Mouse (Mus musculus): ENCODE data around the gene Cdk5rap3.

The Cdk5rap3 gene

GRCm38 (mm10) chr11:96937549-96938425 lies 21.5 kb upstream of the Cdk5rap3 start:
- Histone ChIP-seq H3K4me3 (replicated peaks; ENCODE audit: low read length) (no peak overlapping the region), H3K27me3 (ENCODE audit: insufficient read depth, low read length) (no peaks in the 10 kb centered on the region), H3K36me3 (ENCODE audit: insufficient read depth, low read length) (peaks cover 43% of the 10 kb centered on the region), H3K4me1 (replicated peaks; ENCODE audit: low read depth, low read length) (peaks cover 48% of the 10 kb centered on the region), H3K9me3 (ENCODE audit: low read length) (no peaks in the 10 kb centered on the region)
- TF ChIP-seq NANOG (IDR thresholded peaks at IDR 0.05; ENCODE audit: borderline replicate concordance, low read length): no peak
- TF ChIP-seq CTCF (conservative IDR thresholded peaks at IDR 0.05; ENCODE audit: low read length): peak; percentile 33; the same call in 1 of the 2 replicates

DNA sequence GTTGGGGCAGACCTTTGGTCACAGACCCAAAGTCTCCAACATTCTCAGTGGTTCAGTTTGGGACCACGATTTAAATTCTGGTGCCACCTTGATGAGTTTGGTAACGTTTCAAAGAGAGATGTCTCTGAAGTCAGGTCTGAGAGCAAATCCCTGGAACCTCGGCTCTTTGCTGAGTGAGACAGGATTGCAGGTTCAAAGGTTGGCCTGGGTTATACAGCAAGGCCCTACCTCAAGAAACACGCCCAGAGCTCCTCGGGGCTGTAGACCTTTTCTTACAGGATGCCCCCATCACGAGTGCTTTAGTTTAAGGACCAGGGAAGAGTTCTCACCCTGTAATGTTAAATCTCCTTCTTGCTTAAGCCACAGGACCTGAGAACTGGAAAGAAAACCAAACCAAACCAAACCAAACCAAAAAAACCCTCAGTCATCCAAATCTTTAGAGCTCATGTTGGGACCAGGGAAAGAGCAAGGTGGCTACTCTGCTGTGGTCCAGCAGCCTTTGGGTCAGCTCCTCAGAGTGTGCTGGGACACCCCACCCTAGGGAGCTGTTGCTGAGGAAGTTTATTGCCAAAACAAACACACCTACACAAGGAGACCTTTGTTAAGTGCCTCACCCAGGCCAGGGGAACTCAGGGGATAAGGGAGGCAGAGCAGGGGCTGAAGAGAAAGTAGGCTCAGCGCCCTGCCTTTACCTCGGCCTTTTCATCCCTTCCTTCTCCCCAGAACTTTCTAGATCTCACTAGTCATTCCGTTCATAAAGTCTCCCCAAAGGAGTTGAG lies 19.8 kb upstream of the Cdk5rap3 start:
- Histone ChIP-seq H3K4me3 (replicated peaks; ENCODE audit: low read length) (peak overlapping the region; percentile 78; the same call in 1 of the 2 replicates), H3K9me3 (ENCODE audit: low read length) (no peaks in the 10 kb centered on the region), H3K27me3 (ENCODE audit: insufficient read depth, low read length) (0 out of 2 replicates have a peak, but pooled peaks cover 4% of the 10 kb centered on the region), H3K4me1 (replicated peaks; ENCODE audit: low read depth, low read length) (peaks cover 57% of the 10 kb centered on the region), H3K36me3 (ENCODE audit: insufficient read depth, low read length) (peaks cover 31% of the 10 kb centered on the region)
- TF ChIP-seq CTCF (conservative IDR thresholded peaks at IDR 0.05; ENCODE audit: low read length) (no peak), NANOG (IDR thresholded peaks at IDR 0.05; ENCODE audit: borderline replicate concordance, low read length) (no peak), POU5F1 (IDR thresholded peaks at IDR 0.05; ENCODE audit: borderline replicate concordance, low read length) (no peak)

DNA sequence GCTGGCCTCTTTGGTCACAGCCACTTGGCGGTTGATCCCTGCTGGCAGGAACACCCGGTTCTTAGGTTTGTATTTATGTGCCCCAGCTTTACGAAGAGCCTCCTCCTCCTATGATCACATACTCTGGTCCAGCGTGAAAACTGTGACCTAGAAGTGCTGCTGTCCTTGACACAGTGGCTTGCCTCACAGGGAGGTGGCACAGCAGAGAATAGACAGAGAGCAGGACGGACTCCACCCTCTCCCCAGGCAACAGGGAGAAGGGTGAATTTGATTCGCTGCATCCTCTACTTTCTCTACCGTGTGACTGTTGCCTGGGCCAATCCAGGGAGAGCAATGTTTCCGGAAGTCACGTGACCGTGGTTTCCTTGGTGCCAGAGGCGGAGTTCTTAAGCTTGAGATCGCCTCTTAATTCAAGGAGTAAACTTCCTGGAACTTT lies 18.6 kb upstream of the Cdk5rap3 start:
- H3K36me3 ChIP-seq (ENCODE audit: insufficient read depth, low read length): peaks cover 19% of the 10 kb centered on the region
- peaks cover 56% of the 10 kb centered on the region for H3K4me1 ChIP-seq (replicated peaks; ENCODE audit: low read depth, low read length)
- peak overlapping the region; percentile 78 for H3K4me3 ChIP-seq (replicated peaks; ENCODE audit: low read length)
- H3K9me3 ChIP-seq (ENCODE audit: low read length): no peaks in the 10 kb centered on the region
- no peak for TF ChIP-seq POU5F1 (IDR thresholded peaks at IDR 0.05; ENCODE audit: borderline replicate concordance, low read length)
- TF ChIP-seq NANOG (IDR thresholded peaks at IDR 0.05; ENCODE audit: borderline replicate concordance, low read length): no peak
- TF ChIP-seq CTCF (conservative IDR thresholded peaks at IDR 0.05; ENCODE audit: low read length): no peak
- 0 out of 2 replicates have a peak, but pooled peaks cover 4% of the 10 kb centered on the region for H3K27me3 ChIP-seq (ENCODE audit: insufficient read depth, low read length)

DNA sequence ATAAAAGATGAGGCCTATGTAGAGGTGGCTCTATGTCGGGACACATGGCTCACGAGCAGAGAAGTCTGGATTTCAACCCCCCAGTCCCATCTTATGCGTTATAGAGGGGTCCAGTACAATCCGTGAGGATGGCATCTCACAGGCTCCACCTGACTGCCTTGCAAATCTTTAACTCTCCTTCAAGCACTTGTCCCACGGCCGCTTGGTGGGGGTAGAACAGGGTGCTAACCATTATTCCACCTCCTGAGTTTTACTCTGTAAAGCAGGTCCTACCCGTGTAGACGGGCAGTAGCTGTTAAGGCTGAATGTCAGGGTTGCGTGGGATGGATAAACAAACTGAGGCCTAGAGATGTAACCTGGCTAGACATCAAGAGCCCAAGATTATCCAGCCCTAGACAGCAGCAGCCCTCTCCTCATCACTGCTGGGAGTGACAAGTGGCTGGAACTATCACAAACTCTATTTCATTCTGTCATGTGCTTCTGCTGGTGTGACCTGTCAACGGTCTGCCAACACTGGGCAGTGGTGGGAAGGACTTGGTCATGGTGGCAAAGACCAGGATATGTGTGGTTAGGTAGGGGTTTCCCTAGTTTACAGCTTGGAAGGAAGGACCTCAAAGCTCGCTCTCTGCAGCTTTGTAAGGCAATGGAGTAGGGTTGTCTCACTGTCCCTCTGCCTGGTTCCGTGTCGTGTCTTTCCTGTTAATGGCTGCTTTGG lies 17.4 kb upstream of the Cdk5rap3 start:
- TF ChIP-seq NANOG (IDR thresholded peaks at IDR 0.05; ENCODE audit: borderline replicate concordance, low read length) (no peak), CTCF (conservative IDR thresholded peaks at IDR 0.05; ENCODE audit: low read length) (no peak), POU5F1 (IDR thresholded peaks at IDR 0.05; ENCODE audit: borderline replicate concordance, low read length) (no peak)

GRCm38 (mm10) chr11:96931327-96932062 lies 15.2 kb upstream of the Cdk5rap3 start:
- peak overlapping the region; percentile 26; the same call in 1 of the 2 replicates for H3K4me3 ChIP-seq (replicated peaks; ENCODE audit: low read length)
- H3K36me3 ChIP-seq (ENCODE audit: insufficient read depth, low read length): no peaks in the 10 kb centered on the region
- peaks cover 15% of the 10 kb centered on the region for H3K27me3 ChIP-seq (ENCODE audit: insufficient read depth, low read length)
- peaks cover 77% of the 10 kb centered on the region for H3K4me1 ChIP-seq (replicated peaks; ENCODE audit: low read depth, low read length)
- H3K9me3 ChIP-seq (ENCODE audit: low read length): no peaks in the 10 kb centered on the region
- no peak for TF ChIP-seq POU5F1 (IDR thresholded peaks at IDR 0.05; ENCODE audit: borderline replicate concordance, low read length)
- no peak for TF ChIP-seq CTCF (conservative IDR thresholded peaks at IDR 0.05; ENCODE audit: low read length)
- TF ChIP-seq NANOG (IDR thresholded peaks at IDR 0.05; ENCODE audit: borderline replicate concordance, low read length): no peak

More for the DNA sequence above, 17.4 kb upstream of the Cdk5rap3 start:
- peaks cover 7% of the 10 kb centered on the region; the same call in 1 of the 2 replicates for H3K27me3 ChIP-seq (ENCODE audit: insufficient read depth, low read length)
- H3K4me3 ChIP-seq (replicated peaks; ENCODE audit: low read length): peak overlapping the region; percentile 78
- H3K9me3 ChIP-seq (ENCODE audit: low read length): no peaks in the 10 kb centered on the region
- H3K36me3 ChIP-seq (ENCODE audit: insufficient read depth, low read length): peaks cover 7% of the 10 kb centered on the region
- peaks cover 67% of the 10 kb centered on the region for H3K4me1 ChIP-seq (replicated peaks; ENCODE audit: low read depth, low read length)

GRCm38 (mm10) chr11:96929766-96930331 lies 13.6 kb upstream of the Cdk5rap3 start:
- Histone ChIP-seq H3K4me3 (replicated peaks; ENCODE audit: low read length) (peak overlapping the region; percentile 67), H3K36me3 (ENCODE audit: insufficient read depth, low read length) (no peaks in the 10 kb centered on the region), H3K9me3 (ENCODE audit: low read length) (no peaks in the 10 kb centered on the region), H3K27me3 (ENCODE audit: insufficient read depth, low read length) (peaks cover 15% of the 10 kb centered on the region), H3K4me1 (replicated peaks; ENCODE audit: low read depth, low read length) (peaks cover 72% of the 10 kb centered on the region)
- TF ChIP-seq CTCF (conservative IDR thresholded peaks at IDR 0.05; ENCODE audit: low read length) (no peak), NANOG (IDR thresholded peaks at IDR 0.05; ENCODE audit: borderline replicate concordance, low read length) (no peak), POU5F1 (IDR thresholded peaks at IDR 0.05; ENCODE audit: borderline replicate concordance, low read length) (no peak)

DNA sequence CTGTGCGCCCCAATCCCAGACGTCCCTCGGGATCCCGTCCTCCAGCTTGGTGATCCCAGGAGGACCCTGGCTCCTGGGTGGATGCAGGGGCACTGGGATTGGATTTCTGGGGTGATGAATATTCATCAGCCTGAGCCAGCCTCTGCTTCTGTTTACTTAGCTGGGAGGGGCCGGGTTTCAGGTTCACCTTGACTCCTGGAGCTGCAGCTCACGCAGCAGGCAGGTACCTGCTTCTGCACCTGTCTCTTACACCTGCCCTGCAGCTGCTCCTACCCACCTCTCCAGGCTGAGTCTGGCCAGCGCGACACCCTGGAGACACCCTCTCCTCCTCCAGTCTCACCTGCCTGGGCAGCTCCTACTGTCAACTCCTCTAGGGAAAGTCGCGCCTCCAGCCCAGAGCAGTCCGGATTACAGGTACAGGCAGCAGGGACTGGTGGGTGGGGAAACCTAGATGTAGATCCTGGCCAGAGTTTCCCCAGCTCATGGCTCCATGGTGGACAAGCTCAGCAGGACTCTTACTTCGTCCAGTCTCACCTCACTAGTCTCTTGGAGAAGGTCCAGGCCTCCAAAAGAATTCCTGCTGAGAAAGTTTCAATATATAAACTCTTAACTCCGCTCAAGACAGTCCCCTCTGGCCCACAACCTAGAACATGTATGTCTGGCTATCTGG lies 12.9 kb upstream of the Cdk5rap3 start:
- no peaks in the 10 kb centered on the region for H3K9me3 ChIP-seq (ENCODE audit: low read length)
- peaks cover 15% of the 10 kb centered on the region for H3K27me3 ChIP-seq (ENCODE audit: insufficient read depth, low read length)
- H3K36me3 ChIP-seq (ENCODE audit: insufficient read depth, low read length): no peaks in the 10 kb centered on the region
- H3K4me3 ChIP-seq (replicated peaks; ENCODE audit: low read length): peak overlapping the region; percentile 67
- TF ChIP-seq POU5F1 (IDR thresholded peaks at IDR 0.05; ENCODE audit: borderline replicate concordance, low read length) (no peak), NANOG (IDR thresholded peaks at IDR 0.05; ENCODE audit: borderline replicate concordance, low read length) (no peak), CTCF (conservative IDR thresholded peaks at IDR 0.05; ENCODE audit: low read length) (no peak)
- peaks cover 70% of the 10 kb centered on the region for H3K4me1 ChIP-seq (replicated peaks; ENCODE audit: low read depth, low read length)
